Mouse (Mus musculus) embryonic facial prominence, embryonic 12.5 days (tissue): ENCODE results near the gene Gm9732. TPM values are rescaled to one million over a fixed set of nuclear protein-coding genes. Genes with fewer than 3 reads are reported as not detected.
"Not testable (repeated sequence)": the region's sequence is repeated elsewhere in the genome, so short reads cannot be mapped to it uniquely, and the experiment has no call there.

Experiments used
- ATAC-seq: fragments of 200-750 bp; cut with Nextera tagmentation; 2 replicates; pipeline ENCODE4 v1.8.0; 2017; ENCODE audit not compliant: insufficient number of reproducible peaks, insufficient read depth, low FRiP score, low TSS enrichment
- H3K27ac ChIP-seq: fragments of 300-500 bp; sonication (generic); 2 replicates; pipeline ENCODE4 v1.5.1; 2016; ENCODE audit warnings: mild to moderate bottlenecking
- H3K27me3 ChIP-seq: fragments of 300-500 bp; sonication (generic); 2 replicates; pipeline ENCODE4 v1.6.1; 2016; ENCODE audit warnings: mild to moderate bottlenecking, moderate library complexity
- H3K36me3 ChIP-seq: fragments of 300-500 bp; sonication (generic); 2 replicates; pipeline ENCODE4 v1.6.1; 2016; ENCODE audit warnings: mild to moderate bottlenecking
- H3K4me1 ChIP-seq: fragments of 300-500 bp; sonication (generic); 2 replicates; pipeline ENCODE4 v1.6.1; 2016
- H3K4me2 ChIP-seq: fragments of 300-500 bp; sonication (generic); replicated peaks from 2 replicates; pipeline ENCODE4 v1.6.1; 2016; ENCODE audit warnings: mild to moderate bottlenecking, moderate library complexity
- H3K4me3 ChIP-seq: fragments of 300-500 bp; sonication (generic); 2 replicates; pipeline ENCODE4 v1.5.1; 2016; ENCODE audit warnings: mild to moderate bottlenecking
- H3K9ac ChIP-seq: fragments of 300-500 bp; sonication (generic); 2 replicates; pipeline ENCODE4 v1.6.1; 2016; ENCODE audit warnings: mild to moderate bottlenecking, moderate library complexity
- H3K9me3 ChIP-seq: fragments of 300-500 bp; sonication (generic); 2 replicates; pipeline ENCODE4 v1.6.1; 2016; ENCODE audit warnings: mild to moderate bottlenecking, moderate library complexity
- WGBS: fragments of 180-500 bp; shearing (Covaris S2); methylation state at CpG from one replicate; pipeline ENCODE4 v1.1.7; 2016; 5-methylcytosine and 5-hydroxymethylcytosine counted together
- polyA plus RNA-seq: library from polyadenylated mRNA; unstranded; fragments of >200 nt; fragmentation: Nextera tagmentation; extraction: Ambion mirVana; gene quantifications from 2 replicates; pipeline ENCODE4 v1.2.1, GENCODE M21; 2016

Gm9732 gene
- polyA plus RNA-seq, 1 experiment from 2014 or later: not detected

- 63% methylated on average over 2 of the region's 2 CpGs for WGBS
These were observed 2.6 kb downstream of the Gm9732 start for GRCm38 (mm10) chr14:43277468-43277867.

GRCm38 (mm10) chr14:43278146-43278545 lies 3.3 kb downstream of the Gm9732 start:
- not testable (repeated sequence) for H3K9ac ChIP-seq, H3K27ac ChIP-seq
- 75% methylated on average over 4 of the region's 4 CpGs for WGBS

More at GRCm38 (mm10) chr14:43277468-43277867, 2.6 kb downstream of the Gm9732 start:
- H3K27me3 ChIP-seq, H3K4me3 ChIP-seq, H3K9ac ChIP-seq, ATAC-seq, H3K4me2 ChIP-seq, H3K27ac ChIP-seq, H3K36me3 ChIP-seq, H3K9me3 ChIP-seq, H3K4me1 ChIP-seq: not testable (repeated sequence)

GRCm38 (mm10) chr14:43278681-43279080 lies 3.8 kb downstream of the Gm9732 start:
- not testable (repeated sequence) for H3K27ac ChIP-seq, H3K4me2 ChIP-seq, H3K27me3 ChIP-seq, ATAC-seq, H3K36me3 ChIP-seq, H3K9ac ChIP-seq, H3K4me3 ChIP-seq, H3K4me1 ChIP-seq, H3K9me3 ChIP-seq
- WGBS: 88% methylated on average over 3 of the region's 3 CpGs

More at GRCm38 (mm10) chr14:43278146-43278545, 3.3 kb downstream of the Gm9732 start:
- not testable (repeated sequence) for ATAC-seq, H3K4me1 ChIP-seq, H3K9me3 ChIP-seq, H3K4me3 ChIP-seq, H3K36me3 ChIP-seq, H3K4me2 ChIP-seq, H3K27me3 ChIP-seq

GRCm38 (mm10) chr14:43293503-43293902 lies 18.7 kb downstream of the Gm9732 start, which contains the start of gene Gm8127:
Gm8127 (minus strand) TSS chr14:43293832.
- H3K9me3 ChIP-seq, H3K4me2 ChIP-seq, H3K36me3 ChIP-seq, ATAC-seq, H3K27me3 ChIP-seq, H3K4me3 ChIP-seq, H3K9ac ChIP-seq, H3K27ac ChIP-seq, H3K4me1 ChIP-seq: not testable (repeated sequence)
- WGBS: 72% methylated on average over 3 of the region's 3 CpGs

- H3K4me3 ChIP-seq, H3K9me3 ChIP-seq, ATAC-seq, H3K9ac ChIP-seq, H3K27me3 ChIP-seq, H3K27ac ChIP-seq, H3K4me1 ChIP-seq, H3K4me2 ChIP-seq, H3K36me3 ChIP-seq: not testable (repeated sequence)
These were observed 44.7 kb downstream of the Gm9732 start for GRCm38 (mm10) chr14:43319516-43319915.

GRCm38 (mm10) chr14:43328603-43329002 lies 53.8 kb downstream of the Gm9732 start:
- not testable (repeated sequence) for H3K36me3 ChIP-seq, H3K9me3 ChIP-seq, H3K4me1 ChIP-seq, H3K27ac ChIP-seq, H3K4me3 ChIP-seq, H3K27me3 ChIP-seq, H3K9ac ChIP-seq, ATAC-seq, H3K4me2 ChIP-seq
- WGBS: 70% methylated on average over 2 of the region's 2 CpGs

- ATAC-seq, H3K9me3 ChIP-seq, H3K9ac ChIP-seq, H3K4me3 ChIP-seq, H3K27ac ChIP-seq, H3K36me3 ChIP-seq, H3K27me3 ChIP-seq, H3K4me1 ChIP-seq, H3K4me2 ChIP-seq: not testable (repeated sequence)
- WGBS: 89% methylated on average over 11 of the region's 11 CpGs
These were observed 56.6 kb downstream of the Gm9732 start for GRCm38 (mm10) chr14:43331362-43331880.

GRCm38 (mm10) chr14:43337646-43338045 lies 62.8 kb downstream of the Gm9732 start:
- not testable (repeated sequence) for ATAC-seq, H3K27ac ChIP-seq, H3K4me1 ChIP-seq, H3K9me3 ChIP-seq, H3K36me3 ChIP-seq, H3K4me2 ChIP-seq, H3K4me3 ChIP-seq, H3K9ac ChIP-seq, H3K27me3 ChIP-seq
- WGBS: 54% methylated on average over 1 of the region's 1 CpGs

- ATAC-seq, H3K36me3 ChIP-seq, H3K4me2 ChIP-seq, H3K4me1 ChIP-seq, H3K27me3 ChIP-seq, H3K9ac ChIP-seq, H3K27ac ChIP-seq, H3K4me3 ChIP-seq, H3K9me3 ChIP-seq: not testable (repeated sequence)
These were observed 72.9 kb downstream of the Gm9732 start, which contains the start of gene 1700001F09Rik for GRCm38 (mm10) chr14:43347711-43348110. 1700001F09Rik (minus strand) TSS chr14:43347811.

- not testable (repeated sequence) for H3K4me2 ChIP-seq, ATAC-seq, H3K36me3 ChIP-seq, H3K9me3 ChIP-seq, H3K4me1 ChIP-seq, H3K9ac ChIP-seq, H3K4me3 ChIP-seq, H3K27ac ChIP-seq, H3K27me3 ChIP-seq
- 82% methylated on average over 2 of the region's 2 CpGs for WGBS
These were observed 78.1 kb downstream of the Gm9732 start for GRCm38 (mm10) chr14:43352944-43353343.

Other genes with a start within 250 kb of the Gm9732 start
- not detected in 2 replicates for gene Gm8094, start 198.4 kb upstream of the Gm9732 start, polyA plus RNA-seq
- gene Gm8104, start 174.4 kb upstream of the Gm9732 start, polyA plus RNA-seq: not detected in 2 replicates
- not detected in 2 replicates for gene Gm7233, start 95.2 kb upstream of the Gm9732 start, polyA plus RNA-seq
- gene Gm8122, start 39.7 kb upstream of the Gm9732 start, polyA plus RNA-seq: not detected in 2 replicates
- gene Gm8126, start 16.4 kb upstream of the Gm9732 start, polyA plus RNA-seq: not detected in 2 replicates
- gene Gm8127, start 18.8 kb downstream of the Gm9732 start, polyA plus RNA-seq: not detected in 2 replicates
- gene 1700001F09Rik, start 72.8 kb downstream of the Gm9732 start, polyA plus RNA-seq: not detected in 2 replicates
- not detected in 2 replicates for gene Gm8138, start 141.3 kb downstream of the Gm9732 start, polyA plus RNA-seq